Mouse (Mus musculus) MEL (cell line): ENCODE data around the gene Ccdc159.

Source experiments
- CHD2 ChIP-seq: IDR thresholded peaks from 2 replicates; pipeline ENCODE4 v1.6.1; 2011; ENCODE audit warnings: low read length, improper control_type of control experiment
- CTCF ChIP-seq, 3 experiments: IDR thresholded peaks in 2 of 3; conservative IDR thresholded peaks in 1 of 3; 2 replicates each; pipeline ENCODE4 v1.5.1; 2011 to 2012; ENCODE audit warnings: low read length in 3 of 3, low read depth in 2 of 3, mild to moderate bottlenecking in 2 of 3, improper control_type of control experiment in 1 of 3, inconsistent platforms in 1 of 3, mixed read lengths in 1 of 3, moderate library complexity in 1 of 3; ENCODE audit not compliant: control insufficient read depth in 1 of 3, insufficient read depth in 1 of 3, poor library complexity in 1 of 3, severe bottlenecking in 1 of 3
- ELF1 ChIP-seq: IDR thresholded peaks from 2 replicates; pipeline ENCODE4 v1.6.1; 2014; ENCODE audit warnings: low read depth, mild to moderate bottlenecking, inconsistent platforms, low read length, improper control_type of control experiment, moderate library complexity
- EP300 ChIP-seq, 2 experiments: IDR thresholded peaks; 2 replicates each; pipeline ENCODE4 v1.6.1; 2011; ENCODE audit warnings: improper control_type of control experiment in 2 of 2, low read length in 2 of 2, low read depth in 1 of 2, mild to moderate bottlenecking in 1 of 2
- GATA1 ChIP-seq: IDR thresholded peaks from 2 replicates; pipeline ENCODE4 v1.6.1; 2011; ENCODE audit warnings: low read depth, low read length, improper control_type of control experiment
- HCFC1 ChIP-seq: IDR thresholded peaks from 2 replicates; pipeline ENCODE4 v1.6.1; 2012; ENCODE audit warnings: low read depth, mild to moderate bottlenecking, inconsistent platforms, low read length, improper control_type of control experiment, moderate library complexity
- POLR2A ChIP-seq, 2 experiments: IDR thresholded peaks; 2 replicates each; pipeline ENCODE4 v1.6.1; 2011 to 2012; ENCODE audit warnings: low read length in 2 of 2, mild to moderate bottlenecking in 2 of 2, control low read depth in 1 of 2, improper control_type of control experiment in 1 of 2, low read depth in 1 of 2, moderate library complexity in 1 of 2; ENCODE audit not compliant: control insufficient read depth in 1 of 2, insufficient read depth in 1 of 2, poor library complexity in 1 of 2
- RCOR1 ChIP-seq: IDR thresholded peaks from 2 replicates; pipeline ENCODE4 v1.6.1; 2012; ENCODE audit warnings: low read depth, mild to moderate bottlenecking, inconsistent platforms, low read length, improper control_type of control experiment
- SMC3 ChIP-seq: IDR thresholded peaks from 2 replicates; pipeline ENCODE4 v1.6.1; 2011; ENCODE audit warnings: low read depth, low read length, improper control_type of control experiment
- TAL1 ChIP-seq: IDR thresholded peaks from 2 replicates; pipeline ENCODE4 v1.6.1; 2012; ENCODE audit warnings: mild to moderate bottlenecking, inconsistent platforms, low read length, moderate library complexity, mixed read lengths
- USF2 ChIP-seq, 2 experiments: IDR thresholded peaks; 2 replicates each; pipeline ENCODE4 v1.6.1; 2011 to 2012; ENCODE audit warnings: improper control_type of control experiment in 2 of 2, low read length in 2 of 2, borderline replicate concordance in 1 of 2, inconsistent platforms in 1 of 2, low read depth in 1 of 2, mild to moderate bottlenecking in 1 of 2; ENCODE audit not compliant: insufficient read depth in 1 of 2
- ZC3H11A ChIP-seq: IDR thresholded peaks from 2 replicates; pipeline ENCODE4 v1.6.1; 2012; ENCODE audit warnings: low read depth, mild to moderate bottlenecking, inconsistent platforms, low read length, improper control_type of control experiment
- ZKSCAN1 ChIP-seq: IDR thresholded peaks from 2 replicates; pipeline ENCODE4 v1.6.1; 2012; ENCODE audit warnings: low read depth, mild to moderate bottlenecking, inconsistent platforms, low read length, improper control_type of control experiment, moderate library complexity
- ZMIZ1 ChIP-seq: IDR thresholded peaks from 2 replicates; pipeline ENCODE4 v1.6.1; 2012; ENCODE audit warnings: low read depth, mild to moderate bottlenecking, inconsistent platforms, low read length, improper control_type of control experiment, moderate library complexity

DNA sequence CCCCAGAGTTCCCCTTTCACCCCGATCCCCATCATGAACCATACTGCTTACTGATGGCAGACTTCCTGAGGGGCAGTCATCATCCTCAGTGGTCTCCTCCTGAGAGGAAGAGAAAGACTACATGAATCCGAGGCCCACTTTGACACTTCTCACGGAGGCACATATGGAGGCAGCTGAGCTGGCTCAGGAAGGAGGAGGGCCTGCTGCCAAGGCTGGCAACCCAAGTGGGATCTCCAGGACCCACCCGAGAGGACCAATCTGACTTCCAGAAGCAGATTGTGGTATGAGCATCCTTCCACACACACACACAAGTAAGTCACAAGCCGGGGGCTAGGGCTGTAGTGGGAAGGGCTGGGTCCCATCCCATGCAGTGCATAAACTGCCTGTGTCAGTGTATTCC is 50.1 kb downstream of the Ccdc159 start:
- TF ChIP-seq POLR2A (IDR thresholded peaks at IDR 0.05; ENCODE audit: control insufficient read depth in 1 of 2, insufficient read depth in 1 of 2, low read depth in 1 of 2, low read length in 2 of 2, poor library complexity in 1 of 2), result no peak
- TF ChIP-seq ZMIZ1, result no peak
- no peak for TF ChIP-seq CTCF (IDR thresholded peaks at IDR 0.05 in 2 of 3, conservative IDR thresholded peaks at IDR 0.05 in 1 of 3; ENCODE audit: control insufficient read depth in 1 of 3, insufficient read depth in 1 of 3, low read depth in 2 of 3, low read length in 3 of 3, poor library complexity in 1 of 3, severe bottlenecking in 1 of 3)
- TF ChIP-seq GATA1, result no peak
- no peak for TF ChIP-seq SMC3
- no peak for TF ChIP-seq EP300 (IDR thresholded peaks at IDR 0.05; ENCODE audit: low read depth in 1 of 2, low read length in 2 of 2)
- TF ChIP-seq HCFC1, result no peak
- no peak for TF ChIP-seq ZC3H11A
- no peak for TF ChIP-seq TAL1
- no peak for TF ChIP-seq ELF1
- TF ChIP-seq USF2 (IDR thresholded peaks at IDR 0.05; ENCODE audit: borderline replicate concordance in 1 of 2, insufficient read depth in 1 of 2, low read depth in 1 of 2, low read length in 2 of 2), result no peak
- TF ChIP-seq RCOR1, result no peak
- no peak for TF ChIP-seq CHD2
- no peak for TF ChIP-seq ZKSCAN1
